Mouse (Mus musculus): ENCODE data around the gene Hmbs.
"Not testable (repeated sequence)": the region's sequence is repeated elsewhere in the genome, so short reads cannot be mapped to it uniquely, and the experiment has no call there.

Hmbs gene

GRCm38 (mm10) chr9:44325032-44325767 lies 18.8 kb downstream of the Hmbs start:
- not testable (repeated sequence) for DNase-seq (ENCODE audit: low spot score in 2 of 2)

DNA sequence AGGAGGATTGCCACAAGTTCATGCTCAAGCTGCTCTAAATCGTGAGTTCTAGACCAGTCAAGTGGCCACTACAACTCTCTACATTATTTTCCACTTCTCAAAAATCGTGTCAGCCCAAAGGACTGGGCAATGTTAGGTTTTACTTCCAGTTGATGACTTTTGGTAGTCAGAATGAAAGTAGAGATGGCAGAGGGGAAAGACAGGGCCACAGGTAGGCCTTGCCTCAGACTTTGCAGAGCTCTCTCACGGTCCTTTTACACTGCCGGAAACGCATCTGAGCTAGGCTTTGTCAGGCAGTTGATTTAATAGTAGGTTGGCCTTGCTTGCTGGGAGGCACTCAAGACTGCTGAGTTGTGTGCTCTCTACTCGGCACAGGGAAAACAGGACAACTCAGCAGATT lies 19.9 kb downstream of the Hmbs start:
- no peak for DNase-seq (ENCODE audit: low spot score in 2 of 2)

DNA sequence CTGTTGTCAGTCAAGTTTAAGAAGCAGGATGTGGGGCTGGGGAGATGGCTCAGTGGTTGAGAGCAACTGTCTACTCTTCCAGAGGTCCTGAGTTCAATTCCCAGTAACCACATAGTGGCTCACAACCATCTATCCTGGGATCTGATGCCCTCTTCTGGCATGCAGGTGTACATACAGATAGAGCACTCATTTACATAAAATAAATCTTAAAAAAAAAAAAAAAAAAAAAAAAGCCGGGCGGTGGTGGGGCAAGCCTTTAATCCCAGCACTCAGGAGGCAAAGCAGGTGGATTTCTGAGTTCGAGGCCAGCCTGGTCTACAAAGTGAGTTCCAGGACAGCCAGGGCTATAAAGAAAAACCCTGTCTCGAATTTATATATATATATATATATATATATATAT lies 20.4 kb downstream of the Hmbs start:
- DNase-seq (ENCODE audit: low spot score in 2 of 2): not testable (repeated sequence)

DNA sequence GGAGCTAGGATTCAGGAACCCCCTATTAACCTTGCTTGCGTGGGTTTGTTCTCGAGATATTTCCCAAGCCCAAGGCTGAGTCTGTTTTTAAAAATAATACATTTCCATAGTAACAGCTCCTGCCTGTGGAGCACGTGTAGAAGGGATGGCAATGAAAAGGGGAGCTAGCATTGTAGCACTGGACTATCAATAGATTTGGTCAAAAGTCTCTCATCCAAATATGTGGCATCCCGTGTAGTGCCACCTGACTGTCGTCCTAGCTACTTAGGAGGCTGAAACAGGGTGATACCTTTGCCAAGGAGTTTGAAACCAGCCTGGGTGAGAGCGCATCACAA lies 23.3 kb downstream of the Hmbs start:
- DNase-seq (ENCODE audit: low spot score in 2 of 2): peak; percentile 26 to 63

DNA sequence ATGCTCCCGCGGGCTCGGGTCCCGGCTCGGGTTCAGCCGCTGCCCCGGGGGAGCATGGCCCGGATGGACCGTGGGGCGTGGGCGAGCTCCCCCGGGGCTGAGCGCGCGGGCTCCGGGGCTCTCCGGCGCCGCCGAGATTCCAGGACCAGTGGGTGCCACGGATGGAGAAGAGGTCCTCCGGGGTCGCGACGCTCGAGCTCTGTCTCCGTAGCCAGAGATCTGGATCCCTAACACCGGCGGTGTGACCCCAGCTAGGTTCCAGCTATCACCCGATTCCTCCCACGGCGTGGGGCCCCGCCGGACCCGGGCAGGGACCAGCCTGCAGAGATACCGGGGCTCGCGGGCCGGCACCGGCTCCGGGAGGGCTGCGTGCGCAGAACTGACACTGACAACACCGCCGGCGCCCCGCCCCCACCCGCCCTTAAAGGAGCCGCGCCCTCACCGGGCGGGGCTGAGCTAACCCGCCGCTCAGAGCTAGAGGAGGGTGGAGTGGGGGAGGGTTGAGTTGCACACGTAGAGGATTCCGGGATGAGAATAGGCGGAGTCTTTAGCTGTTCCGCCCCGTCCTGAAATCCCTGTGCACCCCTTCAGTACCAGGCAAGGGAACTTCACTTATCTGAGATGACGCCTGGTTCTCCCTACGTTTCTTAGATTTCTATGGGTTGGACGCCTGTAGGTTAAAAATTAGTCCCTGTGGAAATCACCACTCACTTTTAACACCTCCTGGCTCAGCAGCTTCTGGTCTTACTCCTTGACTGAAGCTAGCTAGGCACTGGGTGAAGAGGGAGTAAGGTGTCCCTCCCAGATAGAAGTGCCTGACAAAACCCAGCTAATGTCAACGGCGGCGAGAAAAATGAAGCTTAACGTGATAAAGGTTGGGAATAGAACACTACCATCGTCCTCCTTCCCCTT lies 23.9 kb downstream of the Hmbs start, which contains the start of gene C2cd2l:
Gene C2cd2l, minus strand, starts transcription at position 399 of the 912 bp plus-strand sequence.
- peak; percentile 81 to 93 for DNase-seq (ENCODE audit: low spot score in 2 of 2)

GRCm38 (mm10) chr9:44319105-44319886 lies 24.7 kb downstream of the Hmbs start:
- peak; percentile 37 to 47 for DNase-seq (ENCODE audit: low spot score in 2 of 2)

DNA sequence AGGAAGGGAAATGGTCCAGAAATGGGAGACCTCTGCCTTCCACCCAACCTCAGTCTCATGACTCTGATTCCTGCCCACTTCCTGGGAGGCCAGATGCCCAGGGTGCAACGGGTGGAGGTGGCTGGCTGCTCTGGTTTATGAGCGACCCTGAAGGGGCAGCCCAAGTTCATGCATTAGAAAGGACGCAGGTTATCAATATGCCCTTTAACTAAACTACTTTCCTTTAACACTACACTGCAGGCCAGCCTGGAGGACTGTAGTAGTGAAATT lies 25.3 kb downstream of the Hmbs start:
- DNase-seq (ENCODE audit: low spot score in 2 of 2): no peak

- DNase-seq (ENCODE audit: low spot score in 2 of 2): no peak
These were observed 25.8 kb downstream of the Hmbs start for GRCm38 (mm10) chr9:44318076-44318825.

- no peak for DNase-seq (ENCODE audit: low spot score in 2 of 2)
These were observed 26.6 kb downstream of the Hmbs start for GRCm38 (mm10) chr9:44317452-44317851.

DNA sequence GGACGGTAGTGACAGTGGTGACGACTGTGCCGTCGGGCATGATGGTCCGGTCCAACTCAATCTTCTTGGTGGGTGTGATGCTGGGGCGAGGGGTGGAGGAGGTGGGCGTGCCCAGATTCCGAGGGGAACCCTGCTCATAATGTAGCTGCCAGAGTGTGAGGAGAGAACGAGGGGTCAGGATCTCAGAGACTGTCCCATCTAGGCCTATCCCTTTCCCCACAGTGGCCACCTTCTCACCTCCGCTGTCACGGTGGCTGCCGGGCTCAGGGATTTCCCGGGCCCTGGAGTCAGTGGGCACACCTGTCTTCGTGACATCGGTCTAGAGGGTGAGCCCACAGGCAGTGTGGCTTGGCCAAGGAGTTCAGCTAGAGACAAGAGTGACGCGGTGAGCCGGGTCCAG lies 29.1 kb downstream of the Hmbs start:
- DNase-seq (ENCODE audit: low spot score in 2 of 2): no peak

DNA sequence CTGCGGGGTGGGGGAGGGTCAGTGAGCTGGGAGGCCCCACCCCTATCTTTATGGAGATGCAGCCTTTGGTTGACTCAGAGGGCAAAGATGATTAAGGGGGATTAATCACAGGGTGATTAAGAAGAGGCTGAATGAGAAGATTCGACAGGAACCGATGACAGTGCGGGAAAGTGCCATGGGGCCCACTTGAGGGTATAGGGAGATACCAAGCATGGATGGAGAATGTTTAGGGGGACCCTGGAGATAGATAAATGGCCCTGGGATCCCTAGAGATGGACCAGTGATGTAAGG lies 29.8 kb downstream of the Hmbs start:
- no peak for DNase-seq (ENCODE audit: low spot score in 2 of 2)

- peak; percentile 75 to 86 for DNase-seq (ENCODE audit: low spot score in 2 of 2)
These were observed 30.4 kb downstream of the Hmbs start for GRCm38 (mm10) chr9:44313476-44314256.

- DNase-seq (ENCODE audit: low spot score in 2 of 2): no peak
These were observed 32.6 kb downstream of the Hmbs start for GRCm38 (mm10) chr9:44311136-44312134.

- no peak for DNase-seq (ENCODE audit: low spot score in 2 of 2)
These were observed 33.3 kb downstream of the Hmbs start for GRCm38 (mm10) chr9:44310750-44311135.

- DNase-seq (ENCODE audit: low spot score in 2 of 2): no peak
These were observed 34.3 kb downstream of the Hmbs start for GRCm38 (mm10) chr9:44309756-44310155.

DNA sequence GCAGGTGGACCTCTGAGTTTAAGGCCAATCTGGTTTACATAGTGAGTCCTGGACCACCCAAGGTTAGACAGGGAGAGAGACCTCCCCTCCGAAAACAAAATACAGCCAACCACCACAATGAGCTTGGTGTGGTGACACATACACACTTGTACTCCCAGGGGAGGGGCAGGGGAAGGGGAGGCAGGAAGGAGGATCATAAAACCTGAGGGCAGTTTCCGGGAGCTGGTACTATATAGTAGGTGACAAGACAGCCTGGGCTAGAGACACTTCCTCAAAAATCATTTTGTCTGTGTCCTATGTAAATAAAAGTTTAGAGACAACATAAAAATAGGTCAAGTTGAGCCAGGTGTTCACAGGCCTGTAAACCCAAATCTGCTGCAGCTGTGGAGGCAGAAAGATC lies 36.8 kb downstream of the Hmbs start:
- DNase-seq (ENCODE audit: low spot score in 2 of 2): no peak

DNA sequence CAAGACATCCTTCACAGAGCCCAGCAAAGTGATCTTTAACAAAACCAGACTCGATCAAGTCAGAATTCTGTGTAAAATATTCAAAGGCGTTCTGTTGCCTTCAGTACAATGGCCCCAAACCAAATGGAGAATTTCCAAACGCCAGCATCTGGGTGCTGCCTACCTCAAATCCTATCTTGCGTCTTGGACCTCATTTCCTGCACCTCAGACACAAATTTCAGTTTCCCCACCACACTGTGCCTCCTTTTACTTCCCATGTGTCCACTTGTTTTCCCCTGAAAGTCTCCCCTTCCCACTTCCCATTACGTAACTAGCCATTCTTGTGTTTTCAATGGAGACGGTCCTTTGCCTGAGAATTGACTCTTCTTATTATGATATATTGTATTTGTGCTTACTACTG lies 37.5 kb downstream of the Hmbs start:
- DNase-seq (ENCODE audit: low spot score in 2 of 2): no peak

- DNase-seq (ENCODE audit: low spot score in 2 of 2): peak; percentile 98 to 99
These were observed 38.5 kb downstream of the Hmbs start, which contains the start of gene Hinfp for GRCm38 (mm10) chr9:44305466-44306079. Gene Hinfp, minus strand, starts transcription at chr9:44305671.

- DNase-seq (ENCODE audit: low spot score in 2 of 2): not testable (repeated sequence)
These were observed 44.0 kb downstream of the Hmbs start for GRCm38 (mm10) chr9:44300001-44300400.

All from frontal cortex, postnatal 36 days (tissue).